Mouse (Mus musculus): Measurements from ENCODE around the gene Galr2. TPM values are rescaled to one million over a fixed set of nuclear protein-coding genes. Genes with fewer than 3 reads are reported as not detected.

Galr2 gene
- total RNA-seq, 2 experiments from 2014 or later: 0.31 TPM; not detected in 1

GRCm38 (mm10) chr11:116307019-116307725 lies 26.4 kb downstream of the Galr2 start, which contains the start of gene Exoc7:
Gene Exoc7, minus strand, starts transcription at chr11:116307233.
- no peak for DNase-seq

GRCm38 (mm10) chr11:116307762-116308531 lies 27.2 kb downstream of the Galr2 start:
- DNase-seq: no peak

GRCm38 (mm10) chr11:116309601-116310000 lies 28.9 kb downstream of the Galr2 start:
- DNase-seq: no peak

- no peak for DNase-seq
Observed at GRCm38 (mm10) chr11:116311169-116311568, 30.4 kb downstream of the Galr2 start.

- no peak for DNase-seq
Observed at GRCm38 (mm10) chr11:116312359-116312758, 31.6 kb downstream of the Galr2 start.

GRCm38 (mm10) chr11:116318719-116319659 lies 38.2 kb downstream of the Galr2 start:
- peak; percentile 73 for DNase-seq

- DNase-seq: no peak
Observed at GRCm38 (mm10) chr11:116326963-116327603, 46.3 kb downstream of the Galr2 start.

- DNase-seq: no peak
Observed at GRCm38 (mm10) chr11:116329314-116330210, 48.8 kb downstream of the Galr2 start.

- no peak for DNase-seq
Observed at GRCm38 (mm10) chr11:116330211-116330518, 49.4 kb downstream of the Galr2 start.

- no peak for DNase-seq
Observed at GRCm38 (mm10) chr11:116332232-116332982, 51.7 kb downstream of the Galr2 start.

- DNase-seq: no peak
Observed at GRCm38 (mm10) chr11:116332983-116333270, 52.2 kb downstream of the Galr2 start.

Other genes starting within 250 kb of the Galr2 start
- gene Unc13d, start 203.0 kb upstream of the Galr2 start, total RNA-seq (2021): under 1 TPM; 0.16 to 0.38 TPM
- 10 to 100 TPM; 58.1 to 64.4 TPM for gene Wbp2, start 193.9 kb upstream of the Galr2 start, total RNA-seq (2021)
- gene Trim47, start 153.7 kb upstream of the Galr2 start, total RNA-seq (2021): 10 to 100 TPM in 1 of 2 experiments, 1 to 10 TPM in 1; 7.9 to 14.5 TPM
- 1 to 10 TPM; 5.1 to 5.4 TPM for gene Trim65, start 149.8 kb upstream of the Galr2 start, total RNA-seq (2021)
- gene Mrpl38, start 142.1 kb upstream of the Galr2 start, total RNA-seq (2021): 10 to 100 TPM; 48.7 to 50.8 TPM
- gene Fbf1, start 112.8 kb upstream of the Galr2 start, total RNA-seq (2021): 10 to 100 TPM in 1 of 2 experiments, 1 to 10 TPM in 1; 8.8 to 11.4 TPM
- 10 to 100 TPM; 19.9 to 22.5 TPM for gene Ten1, start 82.1 kb upstream of the Galr2 start, total RNA-seq (2021)
- gene Acox1, start 81.9 kb upstream of the Galr2 start, total RNA-seq (2021): 10 to 100 TPM; 56.1 to 73.6 TPM
- gene Evpl, start 42.9 kb upstream of the Galr2 start, total RNA-seq (2021): under 1 TPM; 0.05 to 0.13 TPM
- 10 to 100 TPM; 65.8 to 75.9 TPM for gene Srp68, start 6.7 kb upstream of the Galr2 start, total RNA-seq (2021)
- gene Exoc7, start 26.3 kb downstream of the Galr2 start, total RNA-seq (2021): 10 to 100 TPM; 66.5 to 69.1 TPM
- gene Foxj1, start 54.5 kb downstream of the Galr2 start, total RNA-seq (2021): under 1 TPM in 1 of 2 experiments, not detected in 1; 0.27 TPM
- gene Rnf157, start 132.1 kb downstream of the Galr2 start, total RNA-seq (2021): 10 to 100 TPM; 21.8 to 31.4 TPM
- 10 to 100 TPM; 35.9 to 40.4 TPM for gene Ubald2, start 153.2 kb downstream of the Galr2 start, total RNA-seq (2021)
- not detected for gene Qrich2, start 185.3 kb downstream of the Galr2 start, total RNA-seq (2021)
- gene Prpsap1, start 213.3 kb downstream of the Galr2 start, total RNA-seq (2021): 10 to 100 TPM; 17.0 to 18.9 TPM
- 1 to 10 TPM in 1 of 2 experiments, under 1 TPM in 1; 0.94 to 2.0 TPM for gene Sphk1, start 250.0 kb downstream of the Galr2 start, total RNA-seq (2021)

Measured in gastrocnemius, postnatal 25 days (tissue).